Mouse (Mus musculus) frontal cortex, postnatal 14 days (tissue): ENCODE results near the gene Slc26a6.

Experiments used
- DNase-seq, 2 experiments: peaks; one replicate each; pipeline ENCODE4 v3.0.0; 2022; ENCODE audit warnings: low spot score in 2 of 2

Slc26a6 gene

GRCm38 (mm10) chr9:108955241-108955640, 102.2 kb downstream of the Slc26a6 start:
- DNase-seq = no peak

- no peak for DNase-seq
These were observed 102.8 kb downstream of the Slc26a6 start for GRCm38 (mm10) chr9:108955846-108956245.
